Mouse (Mus musculus) CH12.LX (cell line): ENCODE measurements around the gene Gpr68. TPM values are rescaled to one million over a fixed set of nuclear protein-coding genes. Genes with fewer than 3 reads are reported as not detected.

Experiments used
- DNase-seq: peaks from one replicate; pipeline ENCODE4 v3.0.0-alpha.2; 2013; ENCODE audit errors: extremely low read depth
- H3K27ac ChIP-seq: 2 replicates; pipeline ENCODE4 v1.5.1; 2012; ENCODE audit warnings: low read depth, mild to moderate bottlenecking, control low read depth, moderate library complexity; ENCODE audit not compliant: insufficient read depth
- H3K27me3 ChIP-seq: replicated peaks from 2 replicates; pipeline ENCODE3; 2012; ENCODE audit warnings: inconsistent platforms
- H3K36me3 ChIP-seq, 2 experiments: replicated peaks in 1 of 2; 2 replicates each; pipeline versions ENCODE3 to v1.6.1; 2012; ENCODE audit warnings: inconsistent platforms in 1 of 2, low read length in 1 of 2, mild to moderate bottlenecking in 1 of 2, mixed read lengths in 1 of 2, moderate library complexity in 1 of 2; ENCODE audit not compliant: control insufficient read depth in 1 of 2, insufficient read depth in 1 of 2
- H3K4me1 ChIP-seq, 2 experiments: 2 replicates each; pipeline ENCODE4 v1.6.1; 2012; ENCODE audit warnings: inconsistent platforms in 1 of 2, moderate library complexity in 1 of 2; ENCODE audit not compliant: insufficient read depth in 2 of 2, control insufficient read depth in 1 of 2
- H3K4me2 ChIP-seq: 2 replicates; pipeline ENCODE4 v1.6.1; 2012; ENCODE audit warnings: low read depth, mild to moderate bottlenecking, control low read depth; ENCODE audit not compliant: poor library complexity, insufficient read depth, severe bottlenecking
- H3K4me3 ChIP-seq, 3 experiments: fragments of 150-350 bp in 1 of 3; sonication (generic) in 1 of 3; replicated peaks in 1 of 3; 2 replicates each; pipeline versions ENCODE3 to v1.5.1; 2011 to 2012; ENCODE audit warnings: low read depth in 2 of 3, low read length in 2 of 3, mild to moderate bottlenecking in 2 of 3, moderate library complexity in 2 of 3, control low read depth in 1 of 3, improper control_type of control experiment in 1 of 3, inconsistent platforms in 1 of 3, mixed read lengths in 1 of 3; ENCODE audit not compliant: poor library complexity in 1 of 3
- H3K79me2 ChIP-seq: replicated peaks from 2 replicates; pipeline ENCODE4 v1.6.1; 2012; ENCODE audit warnings: mild to moderate bottlenecking, moderate library complexity; ENCODE audit not compliant: control insufficient read depth, poor library complexity, insufficient read depth, severe bottlenecking; ENCODE audit errors: extremely low read depth
- H3K9ac ChIP-seq: 2 replicates; pipeline ENCODE4 v1.6.1; 2012; ENCODE audit warnings: low read depth, mild to moderate bottlenecking, control low read depth, moderate library complexity; ENCODE audit not compliant: insufficient read depth
- H3K9me3 ChIP-seq: replicated peaks from 2 replicates; pipeline ENCODE3; 2012; ENCODE audit warnings: low read length, inconsistent platforms, mixed read lengths
- CHD2 ChIP-seq: IDR thresholded peaks from 2 replicates; pipeline ENCODE4 v1.6.1; 2011; ENCODE audit warnings: low read length, improper control_type of control experiment
- CTCF ChIP-seq, 2 experiments: IDR thresholded peaks in 1 of 2; conservative IDR thresholded peaks in 1 of 2; 2 replicates each; pipeline ENCODE4 v1.5.1; 2011 to 2012; ENCODE audit warnings: low read depth in 2 of 2, low read length in 2 of 2, improper control_type of control experiment in 1 of 2, inconsistent platforms in 1 of 2, mild to moderate bottlenecking in 1 of 2, moderate library complexity in 1 of 2
- E2F4 ChIP-seq: IDR thresholded peaks from 2 replicates; pipeline ENCODE4 v1.6.1; 2011; ENCODE audit warnings: low read depth, low read length, improper control_type of control experiment; ENCODE audit not compliant: insufficient replicate concordance
- GABPA ChIP-seq: IDR thresholded peaks from 2 replicates; pipeline ENCODE4 v1.6.1; 2012; ENCODE audit warnings: low read depth, low read length, improper control_type of control experiment, inconsistent platforms; ENCODE audit not compliant: insufficient replicate concordance
- HCFC1 ChIP-seq: IDR thresholded peaks from 2 replicates; pipeline ENCODE4 v1.6.1; 2012; ENCODE audit warnings: low read depth, mild to moderate bottlenecking, inconsistent platforms, low read length, improper control_type of control experiment
- JUN ChIP-seq: IDR thresholded peaks from 2 replicates; pipeline ENCODE4 v1.6.1; 2011; ENCODE audit warnings: low read depth, mild to moderate bottlenecking, low read length, improper control_type of control experiment, moderate library complexity; ENCODE audit not compliant: insufficient read depth
- JUND ChIP-seq: conservative IDR thresholded peaks from 2 replicates; pipeline ENCODE4 v1.6.1; 2011; ENCODE audit warnings: low read depth, low read length, improper control_type of control experiment
- KAT2A ChIP-seq: IDR thresholded peaks from 2 replicates; pipeline ENCODE4 v1.6.1; 2012; ENCODE audit warnings: low read length, improper control_type of control experiment, inconsistent platforms; ENCODE audit not compliant: insufficient replicate concordance
- MAFK ChIP-seq: IDR thresholded peaks from 2 replicates; pipeline ENCODE4 v1.6.1; 2011; ENCODE audit warnings: low read length, improper control_type of control experiment; ENCODE audit not compliant: insufficient replicate concordance
- MAX ChIP-seq: IDR thresholded peaks from 2 replicates; pipeline ENCODE4 v1.6.1; 2011; ENCODE audit warnings: low read length, improper control_type of control experiment
- MEF2A ChIP-seq: IDR thresholded peaks from 2 replicates; pipeline ENCODE4 v1.6.1; 2014; ENCODE audit warnings: low read depth, mild to moderate bottlenecking, inconsistent platforms, low read length, improper control_type of control experiment, borderline replicate concordance
- MYC ChIP-seq: IDR thresholded peaks from 2 replicates; pipeline ENCODE4 v1.6.1; 2011; ENCODE audit warnings: low read depth, mild to moderate bottlenecking, improper control_type of control experiment, low read length
- NELFE ChIP-seq: IDR thresholded peaks from 2 replicates; pipeline ENCODE4 v1.6.1; 2011; ENCODE audit warnings: low read depth, low read length, improper control_type of control experiment
- NRF1 ChIP-seq: IDR thresholded peaks from 2 replicates; pipeline ENCODE4 v1.6.1; 2014; ENCODE audit warnings: low read depth, mild to moderate bottlenecking, inconsistent platforms, low read length, improper control_type of control experiment, moderate library complexity
- POLR2A ChIP-seq: IDR thresholded peaks from 2 replicates; pipeline ENCODE4 v1.6.1; 2011; ENCODE audit warnings: low read depth, mild to moderate bottlenecking, improper control_type of control experiment, low read length
- POLR2AphosphoS2 ChIP-seq: IDR thresholded peaks from 2 replicates; pipeline ENCODE4 v1.6.1; 2011; ENCODE audit warnings: low read depth, low read length, improper control_type of control experiment
- RCOR1 ChIP-seq: conservative IDR thresholded peaks from 2 replicates; pipeline ENCODE4 v1.6.1; 2012; ENCODE audit warnings: low read depth, mild to moderate bottlenecking, inconsistent platforms, low read length, improper control_type of control experiment
- SMC3 ChIP-seq: IDR thresholded peaks from 2 replicates; pipeline ENCODE4 v1.6.1; 2011; ENCODE audit warnings: low read depth, low read length, improper control_type of control experiment
- TBP ChIP-seq: conservative IDR thresholded peaks from 2 replicates; pipeline ENCODE4 v1.6.1; 2011; ENCODE audit warnings: low read depth, low read length, improper control_type of control experiment
- TCF12 ChIP-seq: IDR thresholded peaks from 2 replicates; pipeline ENCODE4 v1.6.1; 2014; ENCODE audit warnings: low read depth, mild to moderate bottlenecking, inconsistent platforms, low read length, improper control_type of control experiment
- UBTF ChIP-seq: IDR thresholded peaks from 2 replicates; pipeline ENCODE4 v1.6.1; 2012; ENCODE audit warnings: low read depth, mild to moderate bottlenecking, inconsistent platforms, low read length, improper control_type of control experiment, moderate library complexity
- USF1 ChIP-seq: IDR thresholded peaks from 2 replicates; pipeline ENCODE4 v1.6.1; 2014; ENCODE audit warnings: low read depth, mild to moderate bottlenecking, inconsistent platforms, low read length, improper control_type of control experiment
- USF2 ChIP-seq: conservative IDR thresholded peaks from 2 replicates; pipeline ENCODE4 v1.6.1; 2011; ENCODE audit warnings: low read depth, low read length, improper control_type of control experiment
- ZC3H11A ChIP-seq: IDR thresholded peaks from 2 replicates; pipeline ENCODE4 v1.6.1; 2012; ENCODE audit warnings: low read depth, mild to moderate bottlenecking, inconsistent platforms, low read length, improper control_type of control experiment
- ZKSCAN1 ChIP-seq: IDR thresholded peaks from 2 replicates; pipeline ENCODE4 v1.6.1; 2012; ENCODE audit warnings: low read depth, inconsistent platforms, low read length, improper control_type of control experiment, borderline replicate concordance
- dilution Hi-C: fragments of 300-500 bp; cut with MboI; formaldehyde crosslinking; loops from 2 replicates; pipeline ENCODE4 v1.14.3; 2020; ENCODE audit warnings: low sequenced_read_pairs; ENCODE audit not compliant: extremely low pct_unique_long_range_greater_than_20kb, extremely low pct_ligation_motif_present
- in situ Hi-C: fragments of 300-500 bp; cut with MboI; formaldehyde crosslinking; loops from 3 replicates; pipeline ENCODE4 v1.14.3; 2019; ENCODE audit warnings: low sequenced_read_pairs, low pct_ligation_motif_present, low pct_unique_long_range_greater_than_20kb, mixed read lengths
- polyA plus RNA-seq: library from polyadenylated mRNA; unstranded; fragments of >175 nt; gene quantifications from 2 replicates; pipeline ENCODE4 v1.2.1, GENCODE M21; 2012; ENCODE audit warnings: low read depth; ENCODE audit not compliant: insufficient read length
- total RNA-seq, 2 experiments: library from RNA; depleted of rRNA; stranded (reverse); fragments of 300-350 nt in 1 of 2; fragments of >200 nt in 1 of 2; gene quantifications; 2 replicates each; pipeline ENCODE4 v1.2.3; 2012 to 2014

Gene Gpr68
- total and polyA plus RNA-seq, 3 experiments = 1.2 to 4.2 (median 1.5) TPM

GRCm38 (mm10) chr12:100952193-100952931, 44.4 kb upstream of the Gpr68 start (continued):
- TF ChIP-seq CHD2 (no peak), JUN (no peak), USF1 (no peak), MAFK (no peak)

GRCm38 (mm10) chr12:100949146-100949545, 41.1 kb upstream of the Gpr68 start:
- H3K27ac ChIP-seq = no peak overlapping the region
- TF ChIP-seq NRF1 = no peak
- TF ChIP-seq USF2 = no peak
- TF ChIP-seq RCOR1 = no peak
- TF ChIP-seq E2F4 = no peak
- no peak for TF ChIP-seq TCF12
- TF ChIP-seq JUND = no peak
- TF ChIP-seq, all 38 proteins: peak for 0
- Histone ChIP-seq H3K27me3 (no peaks in the 10 kb centered on the region), H3K4me3 (no peak overlapping the region), H3K4me2 (no peak overlapping the region), H3K9me3 (peaks cover 3% of the 10 kb centered on the region), H3K79me2 (no peaks in the 10 kb centered on the region), H3K4me1 (peaks cover 0 to 3% of the 10 kb centered on the region in 2 experiments; a peak in 1 of 4 replicates), H3K36me3 (peaks cover 81 to 95% of the 10 kb centered on the region in 2 experiments), H3K9ac (no peak overlapping the region)
- dilution Hi-C loops = no loop called here
- no peak for DNase-seq
- in situ Hi-C loops = no loop called here

GRCm38 (mm10) chr12:100948021-100948420, 40.0 kb upstream of the Gpr68 start:
- H3K4me2 ChIP-seq = no peak overlapping the region
- dilution Hi-C loops = no loop called here
- H3K27me3 ChIP-seq = no peaks in the 10 kb centered on the region
- peaks cover 80 to 96% of the 10 kb centered on the region in 2 experiments for H3K36me3 ChIP-seq
- no peak for TF ChIP-seq NRF1
- TF ChIP-seq POLR2A = no peak
- TF ChIP-seq ZC3H11A = no peak
- no peak for TF ChIP-seq MAX
- TF ChIP-seq JUND = no peak
- TF ChIP-seq KAT2A = no peak
- TF ChIP-seq MAFK = no peak
- TF ChIP-seq NELFE = no peak
- no peak for TF ChIP-seq UBTF
- no peak for TF ChIP-seq POLR2AphosphoS2
- no peak for TF ChIP-seq HCFC1
- TF ChIP-seq TCF12 = no peak
- TF ChIP-seq TBP = no peak
- TF ChIP-seq MEF2A = no peak
- no peak for TF ChIP-seq MYC
- no peak for TF ChIP-seq GABPA
- TF ChIP-seq CTCF (conservative IDR thresholded peaks at IDR 0.05 in 1 of 2, IDR thresholded peaks at IDR 0.05 in 1 of 2; ENCODE audit: low read depth in 2 of 2, low read length in 2 of 2) = no peak
- no peak for TF ChIP-seq USF2
- TF ChIP-seq SMC3 = no peak
- TF ChIP-seq ZKSCAN1 = no peak
- TF ChIP-seq, all 38 proteins: peak for 0
- H3K9me3 ChIP-seq = peaks cover 3% of the 10 kb centered on the region
- no peak overlapping the region for H3K9ac ChIP-seq
- H3K79me2 ChIP-seq = no peaks in the 10 kb centered on the region
- H3K4me1 ChIP-seq = peaks cover 0 to 3% of the 10 kb centered on the region in 2 experiments; a peak in 1 of 4 replicates
- no peak overlapping the region for H3K27ac ChIP-seq
- H3K4me3 ChIP-seq = no peak overlapping the region
- in situ Hi-C loops = no loop called here
- no peak for DNase-seq
